Mouse (Mus musculus) ovary, postnatal 36 days (tissue): ENCODE data around the gene Masp2.
A peak's percentile ranks its signal among the peaks of the same experiment; 100 is the strongest.

Experiments used
- DNase-seq: peaks from one replicate; pipeline ENCODE4 v3.0.0; 2022; ENCODE audit warnings: low spot score, mixed read lengths

Masp2 gene

GRCm38 (mm10) chr4:148639455-148639854 is 37.1 kb downstream of the Masp2 start:
- DNase-seq: no peak

GRCm38 (mm10) chr4:148641121-148641520 is 38.8 kb downstream of the Masp2 start:
- DNase-seq: no peak

- no peak for DNase-seq
Observed at GRCm38 (mm10) chr4:148643291-148644156, 41.2 kb downstream of the Masp2 start, which contains the start of gene Gm572. TSS of gene Gm572 (plus strand) at chr4:148643317.

- DNase-seq: peak; percentile 57
Observed at GRCm38 (mm10) chr4:148644157-148644511, 41.8 kb downstream of the Masp2 start.

DNA sequence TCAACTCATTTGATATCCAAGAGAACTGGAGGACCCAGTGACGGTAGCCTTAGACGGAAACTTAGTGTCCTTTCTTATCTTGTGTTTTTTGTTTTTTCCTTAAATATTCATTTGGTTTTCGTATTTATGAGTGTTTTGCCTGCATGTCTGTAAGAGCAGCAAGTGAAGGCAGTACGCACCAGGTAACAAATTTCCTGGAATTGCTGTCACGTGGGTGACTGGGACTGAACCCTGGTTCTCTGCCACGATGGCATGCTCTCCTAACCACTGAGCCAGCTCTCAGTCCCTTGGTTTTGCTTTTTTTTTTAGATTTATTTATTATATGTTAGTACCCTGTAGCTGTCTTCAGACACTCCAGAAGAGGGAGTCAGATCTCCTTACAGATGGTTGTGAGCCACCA is 42.6 kb downstream of the Masp2 start:
- no peak for DNase-seq

DNA sequence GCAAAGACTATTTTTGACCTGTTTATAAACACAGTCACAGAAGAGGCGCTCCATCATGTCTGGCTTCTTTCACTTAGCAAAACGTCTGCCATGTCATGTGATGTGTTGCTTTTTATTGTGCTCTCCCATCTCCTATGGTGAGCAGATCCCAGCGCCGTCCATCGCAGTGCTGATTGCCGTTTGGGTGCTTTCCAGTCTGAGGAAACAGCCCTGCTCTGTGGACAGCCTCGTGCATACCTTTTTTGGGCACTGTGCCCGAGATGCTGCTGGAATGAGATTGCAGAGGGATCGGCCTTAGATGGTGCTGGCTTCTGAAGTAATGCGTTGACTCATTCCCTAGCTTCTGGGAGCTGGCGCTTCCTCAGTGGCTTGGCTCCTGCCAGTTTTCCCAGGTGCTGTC is 44.3 kb downstream of the Masp2 start:
- no peak for DNase-seq

- no peak for DNase-seq
Observed at GRCm38 (mm10) chr4:148649309-148649708, 47.0 kb downstream of the Masp2 start.

GRCm38 (mm10) chr4:148651045-148651444 is 48.7 kb downstream of the Masp2 start:
- DNase-seq: no peak

GRCm38 (mm10) chr4:148654701-148655398 is 52.5 kb downstream of the Masp2 start:
- DNase-seq: peak; percentile 24

DNA sequence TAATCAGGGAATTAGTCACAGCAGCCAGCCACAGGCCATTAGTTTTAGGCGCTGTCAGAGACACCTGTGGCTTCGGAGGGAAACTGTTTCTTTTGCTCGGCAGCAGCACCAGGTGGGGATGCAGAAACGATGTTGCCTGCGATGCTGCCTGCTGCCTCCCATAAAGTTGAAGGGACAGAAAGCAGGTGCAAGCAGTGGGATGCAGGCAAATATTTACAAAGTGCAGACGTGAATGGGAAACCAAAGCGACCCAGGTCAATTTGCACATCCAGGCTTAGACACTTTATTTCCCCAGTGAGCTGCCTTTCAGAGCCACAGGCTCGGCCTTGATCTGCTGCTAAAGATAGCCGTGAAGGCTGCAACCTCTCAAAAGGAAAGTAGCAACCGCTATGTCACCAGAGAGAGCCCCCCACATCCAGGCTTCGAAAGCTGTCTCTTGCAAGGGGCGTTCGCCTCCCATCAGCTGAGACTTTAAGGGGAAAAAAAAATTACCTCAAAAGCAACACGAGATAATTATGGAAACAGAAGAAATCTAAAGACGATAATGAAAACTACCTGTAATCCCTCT is 54.4 kb downstream of the Masp2 start:
- no peak for DNase-seq

- DNase-seq: no peak
Observed at GRCm38 (mm10) chr4:148657776-148658175, 55.4 kb downstream of the Masp2 start.

DNA sequence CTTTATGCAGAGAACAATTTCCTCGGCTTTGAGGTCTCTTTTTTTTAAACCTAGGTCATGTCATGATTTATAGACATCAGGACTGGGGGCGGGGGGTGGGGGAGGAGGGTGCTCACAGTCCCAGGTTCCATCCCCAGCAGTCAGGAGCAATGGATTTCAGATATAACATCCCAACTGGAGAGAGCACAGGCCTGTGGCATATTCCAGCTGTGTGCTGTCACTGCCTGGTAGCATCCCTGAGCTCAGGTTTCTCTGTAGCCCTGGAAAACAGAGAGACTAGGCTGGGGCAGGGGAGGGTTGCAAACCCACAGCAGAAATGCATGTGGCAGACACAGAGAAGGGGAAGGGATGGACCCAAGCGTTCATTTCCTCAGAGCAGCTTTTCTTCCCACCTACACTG is 57.8 kb downstream of the Masp2 start:
- DNase-seq: no peak

- peak; percentile 61 for DNase-seq
Observed at GRCm38 (mm10) chr4:148662168-148662965, 60.0 kb downstream of the Masp2 start.

DNA sequence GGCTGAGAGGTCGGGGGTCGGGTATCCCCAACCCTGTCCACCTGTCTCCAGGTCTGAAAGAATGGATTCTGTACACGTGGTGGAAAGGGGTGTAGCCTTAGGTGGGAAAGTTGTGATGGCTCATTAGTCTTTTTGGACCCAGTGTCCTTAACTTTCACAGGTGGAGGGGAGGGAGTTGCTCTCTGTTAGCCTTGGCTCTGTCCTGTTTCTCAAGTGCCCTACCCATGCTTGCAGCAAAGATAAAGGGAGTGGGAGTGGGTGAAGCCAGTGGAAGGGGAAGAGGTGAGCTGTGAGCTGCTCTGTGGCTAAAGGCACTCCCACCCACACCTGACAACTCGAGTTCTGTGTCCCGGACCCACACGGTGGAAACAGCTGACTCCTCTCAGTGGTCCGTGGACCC is 61.0 kb downstream of the Masp2 start:
- no peak for DNase-seq

DNA sequence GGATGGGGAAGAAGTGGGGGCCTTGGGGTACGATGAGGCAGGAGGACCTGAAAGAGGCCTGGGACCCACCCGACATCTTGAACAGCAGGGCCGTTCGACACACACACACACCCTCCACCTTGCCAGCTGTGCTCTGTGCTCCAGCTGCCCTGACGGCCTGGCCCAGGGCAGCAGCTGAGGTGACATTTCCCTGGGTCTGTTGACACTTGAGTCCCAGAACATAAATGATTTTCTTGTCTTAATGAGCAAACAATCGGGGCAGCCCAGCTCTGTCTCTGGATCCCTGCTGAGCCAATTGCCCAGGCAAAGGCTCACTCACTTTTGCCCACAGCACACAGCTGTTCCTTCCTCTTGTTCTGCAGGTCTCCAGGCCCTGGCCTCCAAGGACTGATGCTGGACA is 61.7 kb downstream of the Masp2 start:
- DNase-seq: no peak
